Mouse (Mus musculus): Measurements from ENCODE around the gene Gss.
"Not testable (repeated sequence)": the region's sequence is repeated elsewhere in the genome, so short reads cannot be mapped to it uniquely, and the experiment has no call there.

- TF ChIP-seq POLR2A (IDR thresholded peaks at IDR 0.05; ENCODE audit: borderline replicate concordance, control insufficient read depth, low read depth, low read length); CTCF (IDR thresholded peaks at IDR 0.05; ENCODE audit: control insufficient read depth, insufficient read depth, low read length): not testable (repeated sequence)
Measured at GRCm38 (mm10) chr2:155538463-155539057, 54.0 kb downstream of the Gss start.
